Mouse (Mus musculus) heart, postnatal 0 days (tissue): ENCODE results near the gene Xylt1.

Experiments
- CTCF ChIP-seq: IDR thresholded peaks from 2 replicates; pipeline ENCODE4 v1.5.1; 2016; ENCODE audit warnings: antibody characterized with exemption, control low read depth, low read depth
- EP300 ChIP-seq: IDR thresholded peaks from 2 replicates; pipeline ENCODE4 v1.6.1; 2016; ENCODE audit warnings: antibody characterized with exemption, low read depth

DNA sequence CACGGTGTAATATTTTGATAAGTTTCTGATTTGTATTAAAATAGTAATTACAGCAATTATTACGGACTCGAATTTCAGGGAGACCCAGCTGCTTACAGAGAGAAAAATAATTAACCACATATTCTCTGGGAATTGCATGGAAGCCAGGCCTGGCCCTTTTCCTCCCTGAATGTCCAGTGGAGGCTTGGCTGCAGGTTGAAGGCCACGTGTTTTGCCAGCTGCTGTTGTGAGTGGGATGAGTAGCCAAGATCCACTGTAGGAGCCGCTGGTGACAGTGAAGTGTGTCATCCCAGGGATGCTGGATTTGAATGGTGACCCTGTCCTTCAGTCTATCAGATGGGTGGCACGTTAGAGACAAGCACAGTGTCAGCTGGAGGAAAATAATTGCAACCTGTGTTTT is 14.7 kb downstream of the Xylt1 start:
- no peak for TF ChIP-seq CTCF
- no peak for TF ChIP-seq EP300
